Mouse (Mus musculus) adrenal gland, postnatal 14 days (tissue): ENCODE data around the gene Cryz. TPM values are rescaled to one million over a fixed set of nuclear protein-coding genes. Genes with fewer than 3 reads are reported as not detected.
"Not testable (repeated sequence)": the region's sequence is repeated elsewhere in the genome, so short reads cannot be mapped to it uniquely, and the experiment has no call there.

Experiments used
- DNase-seq: peaks from one replicate; pipeline ENCODE4 v3.0.0; 2021; ENCODE audit warnings: mixed read lengths
- total RNA-seq: library from RNA; stranded (reverse); gene quantifications from 2 replicates; pipeline ENCODE4 v1.2.3, GENCODE M21; 2021

Gene Cryz
- total RNA-seq, 1 experiment from 2014 or later: 29.3 TPM

GRCm38 (mm10) chr3:154611888-154612287 lies 15.4 kb downstream of the Cryz start:
- no peak for DNase-seq

GRCm38 (mm10) chr3:154614771-154615170 lies 18.3 kb downstream of the Cryz start:
- no peak for DNase-seq

GRCm38 (mm10) chr3:154615304-154615703 lies 18.8 kb downstream of the Cryz start:
- no peak for DNase-seq

DNA sequence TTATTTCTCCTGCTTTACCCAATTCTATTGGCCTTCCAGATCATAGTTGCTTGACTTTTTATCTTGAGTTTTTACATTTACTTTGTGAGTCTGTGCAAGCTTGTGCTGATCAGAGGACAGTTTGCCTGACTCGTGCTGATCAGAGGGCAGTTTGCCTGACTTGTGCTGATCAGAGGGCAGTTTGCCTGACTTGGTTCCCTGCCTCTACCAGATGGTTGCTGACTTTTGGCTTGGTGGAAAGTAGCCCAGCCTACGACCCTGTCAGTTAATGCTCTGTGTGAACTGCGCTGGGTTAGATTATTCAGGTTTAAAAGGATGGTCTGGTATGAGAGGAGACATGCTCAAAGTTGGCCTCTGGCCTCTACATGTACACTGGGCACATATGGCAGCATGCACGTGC lies 19.6 kb downstream of the Cryz start:
- no peak for DNase-seq

DNA sequence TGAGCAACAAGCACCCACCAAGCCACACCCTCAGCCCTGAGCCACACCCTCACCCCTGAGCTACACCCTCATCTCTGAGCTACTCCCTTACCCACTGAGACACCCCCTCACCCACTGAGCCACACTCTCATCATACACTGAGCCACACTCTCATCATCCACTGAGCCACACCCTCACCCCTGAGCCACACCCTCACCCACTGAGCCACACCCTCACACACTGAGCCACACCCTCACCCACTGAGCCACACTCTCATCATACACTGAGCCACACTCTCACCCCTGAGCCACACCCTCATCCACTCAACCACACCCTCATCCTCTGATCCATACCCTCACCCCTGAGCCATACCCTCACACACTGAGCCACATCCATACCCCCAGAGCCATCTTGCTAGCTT lies 31.8 kb downstream of the Cryz start:
- no peak for DNase-seq

- DNase-seq: not testable (repeated sequence)
Measured at GRCm38 (mm10) chr3:154631281-154631680, 34.8 kb downstream of the Cryz start.

- no peak for DNase-seq
Measured at GRCm38 (mm10) chr3:154633091-154633490, 36.6 kb downstream of the Cryz start.

- no peak for DNase-seq
Measured at GRCm38 (mm10) chr3:154646638-154647442, 50.3 kb downstream of the Cryz start.

DNA sequence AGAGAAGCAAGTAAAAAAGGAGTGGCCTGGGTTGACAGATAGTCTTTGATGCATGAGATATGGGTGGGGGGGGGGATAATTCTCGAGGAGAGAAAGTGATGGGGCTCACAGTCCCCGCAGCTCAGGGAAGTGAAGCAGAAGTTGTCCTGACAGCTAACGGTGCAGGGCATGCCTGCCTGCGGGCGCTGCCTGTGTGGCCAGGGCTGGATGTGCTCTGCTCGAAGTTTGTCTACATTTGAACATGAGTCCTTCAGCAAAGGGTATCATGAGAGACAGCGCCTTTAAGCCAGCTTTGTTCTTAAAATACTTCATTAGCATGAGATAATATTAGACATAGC lies 50.9 kb downstream of the Cryz start:
- DNase-seq: no peak

DNA sequence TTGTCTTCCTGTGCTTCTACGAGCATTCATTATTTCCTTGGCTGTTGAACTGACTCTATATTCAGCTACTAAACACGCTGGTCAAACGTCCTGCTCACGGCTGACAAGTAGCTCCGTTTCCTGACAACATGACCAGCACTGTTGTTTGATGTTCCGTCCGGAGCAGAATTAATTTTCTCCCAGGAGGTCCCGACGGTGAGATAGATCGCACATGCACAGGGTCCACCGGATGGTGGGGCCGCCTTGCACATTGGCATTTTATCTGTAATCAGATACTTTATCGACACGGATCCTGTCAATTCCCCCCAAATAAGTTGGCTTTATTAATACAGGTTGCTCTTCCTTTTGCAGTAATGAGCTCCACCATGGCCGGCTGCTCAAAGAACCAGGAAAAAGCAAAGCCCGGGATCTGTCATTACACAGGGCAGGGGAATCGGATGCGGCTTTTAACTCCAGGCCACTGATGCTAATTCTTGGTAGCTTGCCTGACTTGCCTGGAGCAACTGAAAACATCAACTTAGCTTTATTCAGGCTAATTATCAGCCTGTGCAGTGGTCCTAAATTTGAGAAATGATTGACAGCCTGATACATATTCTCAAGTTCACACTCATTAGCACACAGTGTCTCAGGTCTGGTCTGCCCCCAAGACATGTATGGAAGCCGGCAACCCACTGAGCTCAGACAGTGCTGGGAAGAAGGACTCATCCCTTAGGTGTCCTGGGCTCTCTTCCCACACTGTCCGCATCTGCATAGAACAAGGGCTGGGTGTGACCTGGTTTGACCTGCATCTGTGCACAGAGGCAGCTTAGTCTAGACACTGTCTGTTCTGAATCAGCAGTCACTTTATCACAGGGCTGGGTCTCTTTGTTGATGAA lies 53.1 kb downstream of the Cryz start:
- DNase-seq: no peak

DNA sequence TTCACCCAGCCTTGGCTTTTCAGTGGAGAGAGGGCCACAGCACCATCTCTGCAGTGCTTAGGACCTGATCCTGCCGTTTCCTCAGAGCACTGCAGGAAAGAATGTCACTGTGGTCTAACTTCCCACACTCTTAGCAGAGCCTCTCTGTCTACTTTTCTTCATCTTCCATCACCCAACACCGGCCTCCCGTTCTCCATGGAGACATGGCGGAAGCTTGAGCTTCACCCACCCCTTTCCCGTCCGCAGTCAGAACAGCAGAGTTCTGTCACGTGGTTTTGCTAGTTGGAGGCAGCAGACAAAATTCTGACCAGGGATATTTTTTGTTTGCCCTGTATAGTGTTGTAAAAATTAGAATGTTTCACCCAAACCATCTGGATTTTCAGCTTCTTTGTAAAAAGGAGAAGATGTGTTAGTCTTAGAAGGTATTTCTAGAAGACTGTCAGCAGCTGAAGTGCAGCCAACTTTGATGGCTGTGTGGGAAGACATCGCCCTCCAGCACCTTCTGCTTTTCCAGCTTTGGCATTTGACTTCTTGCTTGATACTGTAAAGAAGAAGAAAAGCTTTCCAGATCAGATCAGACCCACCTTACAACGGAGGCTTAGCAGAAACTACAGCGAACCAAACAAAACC lies 54.8 kb downstream of the Cryz start:
- no peak for DNase-seq

DNA sequence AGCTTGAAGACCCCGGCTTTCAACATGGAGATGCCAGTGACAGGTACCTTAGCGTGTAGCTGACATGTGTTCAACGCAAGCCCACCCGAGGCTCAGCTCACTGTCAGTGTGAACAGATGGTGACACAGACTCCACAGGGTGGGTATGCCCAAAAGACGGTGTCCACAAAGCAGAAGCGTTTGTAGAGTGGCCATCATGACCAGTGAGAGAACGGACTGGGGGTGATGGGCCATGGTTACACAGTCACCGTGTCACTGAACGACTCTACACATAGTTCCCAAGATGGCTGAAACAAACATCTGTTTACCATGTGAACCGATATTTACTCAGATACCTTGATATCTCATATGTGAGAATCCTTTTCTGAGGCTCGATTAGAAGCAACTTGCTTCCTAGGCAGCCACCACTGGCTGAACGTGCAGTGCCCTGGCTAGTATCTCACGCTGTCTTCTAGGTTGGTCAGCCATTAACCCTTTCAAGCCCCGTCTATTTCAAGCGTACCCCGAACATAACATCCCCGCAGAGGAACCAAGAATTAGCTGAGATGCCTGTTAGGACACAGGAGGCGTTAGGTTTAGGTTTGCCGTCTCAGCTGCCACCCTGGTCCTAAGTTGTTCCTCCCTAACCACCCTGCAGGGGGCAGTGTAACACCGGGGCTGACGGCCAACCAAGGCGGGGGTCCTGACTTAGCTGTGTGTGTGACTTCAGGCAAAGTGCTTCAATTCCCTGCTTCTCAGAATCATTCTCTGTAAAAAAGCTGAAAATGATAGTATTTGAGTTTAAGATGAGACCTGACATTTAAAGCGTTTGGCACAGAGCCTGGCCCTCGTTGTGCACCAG lies 56.3 kb downstream of the Cryz start:
- DNase-seq: peak; percentile 74

GRCm38 (mm10) chr3:154653454-154653853 lies 56.9 kb downstream of the Cryz start:
- no peak for DNase-seq

GRCm38 (mm10) chr3:154654284-154654683 lies 57.8 kb downstream of the Cryz start:
- no peak for DNase-seq

GRCm38 (mm10) chr3:154654901-154655300 lies 58.4 kb downstream of the Cryz start:
- DNase-seq: no peak

GRCm38 (mm10) chr3:154655711-154656110 lies 59.2 kb downstream of the Cryz start:
- DNase-seq: no peak

- DNase-seq: no peak
Measured at GRCm38 (mm10) chr3:154663545-154663944, 67.0 kb downstream of the Cryz start, which contains the start of gene Erich3. Erich3 (plus strand) TSS chr3:154663859.

- DNase-seq: peak; percentile 15
Measured at GRCm38 (mm10) chr3:154663976-154664581, 67.6 kb downstream of the Cryz start.

DNA sequence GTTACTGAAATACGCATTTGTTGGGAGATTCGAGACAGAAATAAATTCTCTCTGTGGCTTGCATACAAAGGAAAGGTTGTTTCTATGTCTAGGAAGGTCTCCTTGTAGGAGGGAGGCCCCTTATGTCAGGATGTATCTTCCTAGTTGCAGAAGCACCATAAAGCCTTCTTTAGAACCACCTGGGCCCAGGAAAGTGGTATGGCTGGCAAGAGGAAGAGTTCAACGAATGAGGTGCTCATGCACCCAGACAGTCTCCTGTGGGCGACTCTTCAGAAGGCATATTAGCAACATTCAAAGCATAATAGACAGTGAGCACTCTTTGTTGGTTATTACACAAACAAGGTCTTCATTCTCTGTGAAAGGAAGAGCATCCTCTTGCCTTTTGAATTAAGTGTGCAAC lies 68.1 kb downstream of the Cryz start:
- no peak for DNase-seq

GRCm38 (mm10) chr3:154668485-154668884 lies 72.0 kb downstream of the Cryz start:
- no peak for DNase-seq

- no peak for DNase-seq
Measured at GRCm38 (mm10) chr3:154670584-154670983, 74.1 kb downstream of the Cryz start.

DNA sequence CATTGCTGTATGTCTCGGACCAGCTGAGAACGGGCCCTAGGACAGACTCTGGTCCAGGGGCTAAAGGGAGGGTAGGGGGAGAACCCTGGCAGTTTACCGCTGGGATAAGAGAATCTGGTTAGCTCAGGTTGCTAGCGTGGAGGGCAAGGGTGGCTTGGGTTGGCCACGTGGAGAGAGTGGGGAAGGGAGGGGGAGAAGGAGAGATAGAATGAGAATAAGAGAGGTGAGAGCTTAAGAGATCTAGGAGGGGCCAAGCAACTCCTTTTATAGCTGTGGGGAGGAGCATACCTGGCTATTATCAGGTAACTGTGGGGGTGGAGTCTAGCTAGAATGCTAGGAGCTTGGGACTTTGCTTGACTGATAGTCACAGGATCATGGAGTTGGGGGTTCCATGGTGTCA lies 74.5 kb downstream of the Cryz start:
- DNase-seq: no peak
